Mouse (Mus musculus) lung, embryonic 14.5 days (tissue): ENCODE measurements around the gene Lrrc74a. TPM values are rescaled to one million over a fixed set of nuclear protein-coding genes. Genes with fewer than 3 reads are reported as not detected.

Source experiments
- ATAC-seq: fragments of 200-750 bp; cut with Nextera tagmentation; 2 replicates; pipeline ENCODE4 v1.8.0; 2017; ENCODE audit warnings: mild to moderate bottlenecking, moderate TSS enrichment, moderate library complexity; ENCODE audit not compliant: insufficient read depth
- DNase-seq: peaks from one replicate; pipeline ENCODE4 v3.0.0-alpha.2; 2015
- H3K27ac ChIP-seq: fragments of 300-500 bp; sonication (generic); 2 replicates; pipeline ENCODE4 v1.5.1; 2014; ENCODE audit warnings: low read depth, mild to moderate bottlenecking, moderate library complexity
- H3K27me3 ChIP-seq: fragments of 300-500 bp; sonication (generic); 2 replicates; pipeline ENCODE4 v1.6.1; 2014; ENCODE audit warnings: low read length, control low read depth; ENCODE audit not compliant: insufficient read depth
- H3K36me3 ChIP-seq: fragments of 300-500 bp; sonication (generic); 2 replicates; pipeline ENCODE4 v1.6.1; 2014; ENCODE audit warnings: control low read depth; ENCODE audit not compliant: insufficient read depth
- H3K4me1 ChIP-seq: fragments of 300-500 bp; sonication (generic); 2 replicates; pipeline ENCODE4 v1.6.1; 2014; ENCODE audit warnings: antibody characterized with exemption, control low read depth; ENCODE audit not compliant: insufficient read depth
- H3K4me2 ChIP-seq: fragments of 300-500 bp; sonication (generic); 2 replicates; pipeline ENCODE4 v1.6.1; 2014; ENCODE audit warnings: mild to moderate bottlenecking
- H3K4me3 ChIP-seq: fragments of 300-500 bp; sonication (generic); 2 replicates; pipeline ENCODE4 v1.5.1; 2014; ENCODE audit warnings: low read depth, low read length
- H3K9ac ChIP-seq: fragments of 300-500 bp; sonication (generic); 2 replicates; pipeline ENCODE4 v1.6.1; 2014
- H3K9me3 ChIP-seq: fragments of 300-500 bp; sonication (generic); 2 replicates; pipeline ENCODE4 v1.6.1; 2016; ENCODE audit warnings: low read depth, low read length, control low read depth
- CTCF ChIP-seq: IDR thresholded peaks from 2 replicates; pipeline ENCODE4 v1.5.1; 2016; ENCODE audit warnings: antibody characterized with exemption, low read depth
- WGBS: fragments of 180-500 bp; shearing (Covaris S2); extraction: QIAGEN DNeasy Blood & Tissue Kit; methylation state at CpG from one replicate; pipeline ENCODE4 v1.1.7; 2014; 5-methylcytosine and 5-hydroxymethylcytosine counted together
- polyA plus RNA-seq: library from polyadenylated mRNA; unstranded; fragments of >200 nt; fragmentation: Nextera tagmentation; extraction: Ambion mirVana; gene quantifications from 2 replicates; pipeline ENCODE4 v1.2.1, GENCODE M21; 2014

Lrrc74a gene
- polyA plus RNA-seq, 1 experiment from 2014 or later = not detected

- Histone ChIP-seq H3K9ac (peak overlapping the region; percentile 16; the same call in 1 of the 2 replicates), H3K36me3 (no peaks in the 10 kb centered on the region), H3K4me2 (no peak overlapping the region), H3K27me3 (no peaks in the 10 kb centered on the region), H3K4me3 (no peak overlapping the region), H3K9me3 (no peaks in the 10 kb centered on the region), H3K4me1 (peaks cover 71% of the 10 kb centered on the region), H3K27ac (peak overlapping the region; percentile 97)
- ATAC-seq = no peak
- TF ChIP-seq CTCF = peak; percentile 52
- DNase-seq = no peak
- WGBS = 27% methylated on average over 6 of the region's 6 CpGs
These were observed 69.6 kb downstream of the Lrrc74a start for GRCm38 (mm10) chr12:86803651-86804307.

- Histone ChIP-seq H3K9me3 (no peaks in the 10 kb centered on the region), H3K9ac (no peak overlapping the region), H3K4me3 (no peak overlapping the region), H3K27me3 (no peaks in the 10 kb centered on the region), H3K27ac (peak overlapping the region; percentile 97), H3K4me2 (no peak overlapping the region), H3K4me1 (peaks cover 66% of the 10 kb centered on the region), H3K36me3 (no peaks in the 10 kb centered on the region)
- DNase-seq (peak; percentile 90), ATAC-seq (peak; percentile 2; the same call in 1 of the 2 replicates)
- no peak for TF ChIP-seq CTCF
- 13% methylated on average over 4 of the region's 4 CpGs for WGBS
These were observed 70.1 kb downstream of the Lrrc74a start for GRCm38 (mm10) chr12:86804308-86804700.

- Histone ChIP-seq H3K4me1 (peaks cover 66% of the 10 kb centered on the region), H3K36me3 (no peaks in the 10 kb centered on the region), H3K27me3 (no peaks in the 10 kb centered on the region), H3K4me2 (no peak overlapping the region), H3K4me3 (no peak overlapping the region), H3K9ac (no peak overlapping the region), H3K27ac (peak overlapping the region; percentile 97), H3K9me3 (no peaks in the 10 kb centered on the region)
- no peak for TF ChIP-seq CTCF
- ATAC-seq (no peak), DNase-seq (no peak)
- WGBS = 45% methylated on average over 2 of the region's 2 CpGs
These were observed 70.7 kb downstream of the Lrrc74a start for GRCm38 (mm10) chr12:86804857-86805256.

GRCm38 (mm10) chr12:86805315-86805714 lies 71.1 kb downstream of the Lrrc74a start:
- no peak overlapping the region for H3K9ac ChIP-seq
- ATAC-seq (no peak), DNase-seq (no peak)
- no peak for TF ChIP-seq CTCF
- no peaks in the 10 kb centered on the region for H3K36me3 ChIP-seq
- H3K4me1 ChIP-seq = peaks cover 63% of the 10 kb centered on the region
- no peak overlapping the region for H3K27ac ChIP-seq
- H3K4me3 ChIP-seq = no peak overlapping the region
- WGBS = 62% methylated on average over 4 of the region's 4 CpGs
- H3K27me3 ChIP-seq = no peaks in the 10 kb centered on the region
- no peak overlapping the region for H3K4me2 ChIP-seq
- no peaks in the 10 kb centered on the region for H3K9me3 ChIP-seq

- Histone ChIP-seq H3K4me2 (peak overlapping the region; percentile 42), H3K4me3 (no peak overlapping the region), H3K4me1 (peaks cover 64% of the 10 kb centered on the region), H3K27ac (peak overlapping the region; percentile 61), H3K27me3 (no peaks in the 10 kb centered on the region), H3K9me3 (no peaks in the 10 kb centered on the region), H3K36me3 (no peaks in the 10 kb centered on the region), H3K9ac (peak overlapping the region; percentile 6; the same call in 1 of the 2 replicates)
- 6% methylated on average over 20 of the region's 20 CpGs for WGBS
- DNase-seq (peak; percentile 88), ATAC-seq (no peak)
- TF ChIP-seq CTCF = no peak
These were observed 72.1 kb downstream of the Lrrc74a start for GRCm38 (mm10) chr12:86806031-86806922.

GRCm38 (mm10) chr12:86806923-86807794 lies 73.0 kb downstream of the Lrrc74a start:
- no peak for TF ChIP-seq CTCF
- Histone ChIP-seq H3K9ac (0 out of 2 replicates have a peak overlapping the region, but pooled peaks have one; percentile 6), H3K36me3 (no peaks in the 10 kb centered on the region), H3K4me2 (peak overlapping the region; percentile 42), H3K4me3 (no peak overlapping the region), H3K27ac (peak overlapping the region; percentile 61), H3K9me3 (no peaks in the 10 kb centered on the region), H3K4me1 (peaks cover 57% of the 10 kb centered on the region), H3K27me3 (no peaks in the 10 kb centered on the region)
- 21% methylated on average over 5 of the region's 5 CpGs for WGBS
- DNase-seq (peak; percentile 79), ATAC-seq (no peak)
